ENCODE assay signal across 15 mouse cellular contexts in genomic region chr2:64079765-64080164, GRCm38 (mm10). TPM values are rescaled to one million over a fixed set of nuclear protein-coding genes. Genes with fewer than 3 reads are reported as not detected.
DNase-seq lines count a peak whose midpoint lies in the region; ATAC-seq and TF ChIP-seq lines count a peak whose summit lies in the region.
"Had no signal": no experiment of that assay in that cellular context is flagged by ENCODE, and none has a peak within 500 bp of the region (broad histone marks: within the 10 kb centered on the region; RNA-seq: fewer than 3 reads in every experiment).

No protein-coding gene starts in this region.

- TF ChIP-seq EP300 in heart, postnatal 0 days (IDR thresholded peaks at IDR 0.05; ENCODE audit: low read depth) = no peak

- no peaks in the 10 kb centered on the region for H3K36me3 ChIP-seq in heart, postnatal 0 days (replicated peaks; ENCODE audit: control insufficient read depth, insufficient read depth, low read length)
- no peaks in the 10 kb centered on the region for H3K36me3 ChIP-seq in heart, embryonic 10.5 days
- H3K36me3 ChIP-seq in forebrain, embryonic 13.5 days (ENCODE audit: poor library complexity, severe bottlenecking) = no peaks in the 10 kb centered on the region
- H3K36me3 ChIP-seq in hindbrain, postnatal 0 days (ENCODE audit: insufficient read depth, low read length) = no peaks in the 10 kb centered on the region
- no peaks in the 10 kb centered on the region for H3K36me3 ChIP-seq in neural tube, embryonic 15.5 days
- H3K36me3 ChIP-seq: embryonic facial prominence, embryonic 15.5 days; limb, embryonic 12.5 days; lung, embryonic 15.5 days had no signal

- H3K9me3 ChIP-seq in heart, postnatal 0 days (replicated peaks; ENCODE audit: control insufficient read depth, low read length) = no peaks in the 10 kb centered on the region
- H3K9me3 ChIP-seq in heart, embryonic 10.5 days = no peaks in the 10 kb centered on the region
- no peaks in the 10 kb centered on the region for H3K9me3 ChIP-seq in forebrain, embryonic 13.5 days (replicated peaks)
- no peaks in the 10 kb centered on the region for H3K9me3 ChIP-seq in hindbrain, postnatal 0 days (ENCODE audit: low read length)
- H3K9me3 ChIP-seq in neural tube, embryonic 15.5 days (replicated peaks) = no peaks in the 10 kb centered on the region
- H3K9me3 ChIP-seq: embryonic facial prominence, embryonic 15.5 days; limb, embryonic 12.5 days; lung, embryonic 15.5 days had no signal

- peaks cover 13% of the 10 kb centered on the region for H3K4me1 ChIP-seq in heart, postnatal 0 days (ENCODE audit: control insufficient read depth, insufficient read depth)
- peaks cover 60% of the 10 kb centered on the region for H3K4me1 ChIP-seq in heart, embryonic 10.5 days
- H3K4me1 ChIP-seq in forebrain, embryonic 13.5 days = peaks cover 58% of the 10 kb centered on the region
- no peaks in the 10 kb centered on the region for H3K4me1 ChIP-seq in hindbrain, postnatal 0 days (ENCODE audit: insufficient read depth, low read length)
- H3K4me1 ChIP-seq in neural tube, embryonic 15.5 days = peaks cover 46% of the 10 kb centered on the region

- no peak overlapping the region for H3K4me3 ChIP-seq in heart, postnatal 0 days (ENCODE audit: low read depth, low read length)
- no peak overlapping the region; the same call in 1 of the 2 replicates for H3K4me3 ChIP-seq in heart, embryonic 10.5 days
- no peak overlapping the region for H3K4me3 ChIP-seq in forebrain, embryonic 13.5 days
- no peak overlapping the region for H3K4me3 ChIP-seq in hindbrain, postnatal 0 days (ENCODE audit: low read length)
- H3K4me3 ChIP-seq in neural tube, embryonic 15.5 days (replicated peaks) = no peak overlapping the region
- H3K4me3 ChIP-seq: embryonic facial prominence, embryonic 15.5 days; limb, embryonic 12.5 days; lung, embryonic 15.5 days had no signal

- peak overlapping the region; percentile 18; the same call in 1 of the 2 replicates for H3K4me2 ChIP-seq in heart, postnatal 0 days (ENCODE audit: low read depth, low read length)
- peak overlapping the region; percentile 34 for H3K4me2 ChIP-seq in forebrain, embryonic 13.5 days
- no peak overlapping the region for H3K4me2 ChIP-seq in hindbrain, postnatal 0 days (ENCODE audit: low read depth, low read length)
- peak overlapping the region; percentile 13; the same call in 1 of the 2 replicates for H3K4me2 ChIP-seq in neural tube, embryonic 15.5 days
- H3K4me2 ChIP-seq: embryonic facial prominence, embryonic 15.5 days; limb, embryonic 12.5 days; lung, embryonic 15.5 days had no signal

- ATAC-seq in heart, postnatal 0 days (ENCODE audit: insufficient read depth, low read depth) = peak; percentile 36; the same call in 1 of the 2 replicates
- peak; percentile 84 for ATAC-seq in forebrain, embryonic 13.5 days
- 0 out of 2 replicates have a peak, but pooled peaks have one; percentile 30 for ATAC-seq in hindbrain, postnatal 0 days
- ATAC-seq in neural tube, embryonic 15.5 days (ENCODE audit: low FRiP score) = no peak
- no peak for ATAC-seq in granulocyte monocyte progenitor cell, adult 5-6 weeks (replicated peaks; ENCODE audit: poor library complexity, severe bottlenecking)

- H3K27me3 ChIP-seq in heart, postnatal 0 days (ENCODE audit: control insufficient read depth, insufficient read depth, low read length) = no peaks in the 10 kb centered on the region
- no peaks in the 10 kb centered on the region for H3K27me3 ChIP-seq in heart, embryonic 10.5 days (ENCODE audit: insufficient read depth, poor library complexity, severe bottlenecking)
- peaks cover 12% of the 10 kb centered on the region for H3K27me3 ChIP-seq in forebrain, embryonic 13.5 days
- H3K27me3 ChIP-seq in hindbrain, postnatal 0 days (ENCODE audit: insufficient read depth, low read length) = no peaks in the 10 kb centered on the region
- no peaks in the 10 kb centered on the region for H3K27me3 ChIP-seq in neural tube, embryonic 15.5 days (replicated peaks)
- H3K27me3 ChIP-seq: embryonic facial prominence, embryonic 15.5 days; lung, embryonic 15.5 days had no signal

- no peak for TF ChIP-seq CTCF in heart, postnatal 0 days (IDR thresholded peaks at IDR 0.05; ENCODE audit: low read depth)
- no peak for TF ChIP-seq CTCF in hindbrain, postnatal 0 days (IDR thresholded peaks at IDR 0.05; ENCODE audit: low read depth)

- 14% methylated on average over 4 of the region's 4 CpGs for WGBS in heart, postnatal 0 days
- 8% methylated on average over 4 of the region's 4 CpGs for WGBS in heart, embryonic 10.5 days
- 4% methylated on average over 4 of the region's 4 CpGs for WGBS in forebrain, embryonic 13.5 days
- 22% methylated on average over 4 of the region's 4 CpGs for WGBS in hindbrain, postnatal 0 days
- 3% methylated on average over 4 of the region's 4 CpGs for WGBS in neural tube, embryonic 15.5 days

- H3K27ac ChIP-seq in heart, postnatal 0 days (ENCODE audit: low read depth) = no peak overlapping the region
- H3K27ac ChIP-seq in heart, embryonic 10.5 days = no peak overlapping the region
- H3K27ac ChIP-seq in forebrain, embryonic 13.5 days = peak overlapping the region; percentile 49
- H3K27ac ChIP-seq in hindbrain, postnatal 0 days = no peak overlapping the region; the same call in 1 of the 2 replicates
- H3K27ac ChIP-seq in neural tube, embryonic 15.5 days (replicated peaks) = no peak overlapping the region
- H3K27ac ChIP-seq: embryonic facial prominence, embryonic 15.5 days; kidney, postnatal 0 days; limb, embryonic 12.5 days; lung, embryonic 15.5 days had no signal

- no peak for DNase-seq in heart, postnatal 0 days (ENCODE audit: low spot score)
- no peak for DNase-seq in heart, embryonic 10.5 days (ENCODE audit: low spot score)
- DNase-seq in hindbrain, postnatal 0 days (ENCODE audit: low spot score) = peak; percentile 25
- no peak for DNase-seq in urinary bladder, postnatal 14 days (ENCODE audit: low spot score)
- DNase-seq in ovary, adult 18-20 months (ENCODE audit: low spot score) = no peak
- DNase-seq: adrenal gland, adult 2 months; layer of hippocampus, postnatal 36 days; spleen, adult 18-20 months had no signal

- no peak overlapping the region for H3K9ac ChIP-seq in heart, postnatal 0 days (replicated peaks; ENCODE audit: low read depth, low read length)
- no peak overlapping the region for H3K9ac ChIP-seq in forebrain, embryonic 13.5 days
- no peak overlapping the region for H3K9ac ChIP-seq in hindbrain, postnatal 0 days (replicated peaks; ENCODE audit: low read length)
- H3K9ac ChIP-seq in neural tube, embryonic 15.5 days (replicated peaks) = no peak overlapping the region
- H3K9ac ChIP-seq: embryonic facial prominence, embryonic 15.5 days; limb, embryonic 12.5 days; lung, embryonic 15.5 days had no signal

RNA-seq across cellular contexts. Expression of gene Fign, which starts 18.1 kb away (rescaled TPM):
- 5.2 and 12.8 TPM in 2 replicates for total RNA-seq in heart, postnatal 0 days (2014; rRNA removed; ENCODE audit: low replicate concordance)
- 5.4 and 6.4 TPM in 2 replicates for polyA plus RNA-seq in heart, postnatal 0 days (2015; fragmentation: Nextera tagmentation; extraction: Ambion mirVana)
- 13.1 and 13.8 TPM in 2 replicates for polyA plus RNA-seq in heart, embryonic 10.5 days (2016; fragmentation: Nextera tagmentation; extraction: Ambion mirVana)
- polyA plus RNA-seq in forebrain, embryonic 13.5 days (2015; fragmentation: Nextera tagmentation; extraction: Ambion mirVana) = 11.3 and 12.0 TPM in 2 replicates
- 5.5 and 7.1 TPM in 2 replicates for total RNA-seq in hindbrain, postnatal 0 days (2014; rRNA removed)
- 8.0 and 11.0 TPM in 2 replicates for polyA plus RNA-seq in hindbrain, postnatal 0 days (2015; fragmentation: Nextera tagmentation; extraction: Ambion mirVana)
- polyA plus RNA-seq in neural tube, embryonic 15.5 days (2015; fragmentation: Nextera tagmentation; extraction: Ambion mirVana) = 8.6 and 11.0 TPM in 2 replicates
- total RNA-seq in granulocyte monocyte progenitor cell, adult 5-6 weeks (2014; fragmentation: Nextera tagmentation) = not detected in 2 replicates
- not detected in 2 replicates for total RNA-seq in granulocyte monocyte progenitor cell, adult 5-6 weeks (2017)

Comparison
In these comparisons a context has a peak if more than half of its experiments do, and no peak if none do; other contexts are left out.
1. ATAC-seq: peak in heart, postnatal 0 days (single experiment), forebrain, embryonic 13.5 days (single experiment) and hindbrain, postnatal 0 days (single experiment); none in neural tube, embryonic 15.5 days (single experiment) and granulocyte monocyte progenitor cell, adult 5-6 weeks (single experiment).